Mouse (Mus musculus): ENCODE measurements around the gene Hoxb1.

The Hoxb1 gene

DNA sequence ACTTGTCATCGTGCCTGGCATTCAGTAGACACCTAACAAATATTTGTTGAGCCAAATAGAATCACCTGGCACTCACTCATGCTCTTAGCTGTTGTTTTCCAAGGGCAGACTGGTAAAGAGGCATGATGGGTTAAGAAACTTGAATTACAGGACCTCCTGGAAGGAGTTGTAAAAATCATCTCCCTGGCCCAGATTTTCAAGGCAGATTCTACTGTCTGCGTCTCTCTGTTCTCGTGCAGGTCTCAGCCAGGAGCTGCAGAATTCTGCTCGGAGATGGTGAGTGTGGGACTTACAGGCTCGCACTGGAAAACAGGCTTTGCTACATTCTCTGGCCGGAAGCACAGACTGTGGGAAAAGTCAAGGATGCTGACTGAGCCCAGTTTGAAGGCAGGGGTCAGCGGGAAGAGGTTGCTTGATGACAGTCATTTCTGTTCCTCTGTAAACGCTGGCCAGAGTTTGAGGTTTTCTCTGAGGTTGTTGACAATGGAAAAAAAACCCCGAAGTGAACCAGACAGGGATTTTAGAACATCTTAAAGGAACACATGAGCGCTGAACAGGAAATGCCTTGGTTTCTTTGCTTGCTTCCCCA, 38.6 kb downstream of the Hoxb1 start:
- DNase-seq (ENCODE audit: low spot score in 2 of 2), result no peak

DNA sequence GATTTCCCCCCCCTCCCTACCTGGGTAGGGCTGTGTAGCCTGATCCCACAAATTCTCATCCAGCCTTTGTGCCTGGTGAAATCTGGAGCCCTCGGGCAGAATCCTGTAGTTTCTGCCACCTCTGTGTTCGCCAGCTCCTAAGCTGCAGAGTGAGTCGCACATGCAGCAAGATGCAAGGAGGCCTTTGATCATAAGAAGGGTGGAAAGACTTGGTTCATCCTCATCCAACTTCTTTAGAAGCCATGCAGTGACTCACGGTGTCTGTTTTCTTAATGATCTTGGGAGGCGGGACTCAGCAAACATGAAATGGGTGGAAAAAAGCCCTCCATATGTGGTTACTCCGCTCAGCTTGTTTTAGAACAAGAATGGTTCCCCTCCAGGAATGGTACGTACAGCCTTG, 39.3 kb downstream of the Hoxb1 start:
- no peak for DNase-seq (ENCODE audit: low spot score in 2 of 2)

DNA sequence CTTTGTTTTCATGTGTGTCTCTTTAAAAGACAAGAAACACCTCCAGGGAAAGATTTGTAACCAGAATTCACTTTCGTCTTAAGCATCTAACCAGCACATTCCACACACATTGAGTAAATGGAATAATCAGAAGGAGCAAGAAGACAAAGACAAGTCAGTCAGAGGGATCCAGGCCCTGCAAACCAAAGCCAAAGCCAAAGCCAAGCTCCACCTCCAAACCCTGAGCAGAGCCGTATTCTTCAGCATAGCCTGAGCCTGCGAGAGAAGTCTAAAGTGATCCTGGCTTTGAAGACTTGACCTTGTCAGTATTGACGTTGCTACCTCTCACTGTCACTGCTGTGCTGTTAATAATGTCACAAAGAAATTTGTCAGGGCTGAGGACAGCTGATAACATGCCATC, 40.0 kb downstream of the Hoxb1 start:
- DNase-seq (ENCODE audit: low spot score in 2 of 2), result no peak

GRCm38 (mm10) chr11:96407191-96408072, 41.9 kb downstream of the Hoxb1 start:
- peak; percentile 29 to 30 for DNase-seq (ENCODE audit: low spot score in 2 of 2)

- no peak for DNase-seq (ENCODE audit: low spot score in 2 of 2)
Measured at GRCm38 (mm10) chr11:96408234-96409010, 42.9 kb downstream of the Hoxb1 start.

DNA sequence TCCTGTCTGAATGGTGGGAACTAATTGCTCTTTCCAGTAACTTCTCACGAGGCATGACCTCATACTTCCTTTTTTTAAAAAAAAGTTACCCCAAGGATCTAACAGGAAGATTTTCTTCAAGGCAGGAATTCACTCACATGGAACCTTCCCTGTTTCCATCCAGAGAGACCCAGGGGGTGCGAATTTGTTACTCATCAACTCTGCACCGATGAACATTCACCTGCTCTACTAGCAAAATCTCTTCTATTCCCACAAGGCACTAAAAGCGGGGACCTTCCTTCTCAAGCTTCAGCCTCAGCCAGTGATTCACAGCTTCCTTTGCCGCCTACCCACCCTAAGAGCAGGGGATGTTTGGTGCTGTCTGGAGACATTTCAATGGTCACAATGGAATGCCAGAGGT, 45.5 kb downstream of the Hoxb1 start:
- DNase-seq (ENCODE audit: low spot score in 2 of 2), result no peak

DNA sequence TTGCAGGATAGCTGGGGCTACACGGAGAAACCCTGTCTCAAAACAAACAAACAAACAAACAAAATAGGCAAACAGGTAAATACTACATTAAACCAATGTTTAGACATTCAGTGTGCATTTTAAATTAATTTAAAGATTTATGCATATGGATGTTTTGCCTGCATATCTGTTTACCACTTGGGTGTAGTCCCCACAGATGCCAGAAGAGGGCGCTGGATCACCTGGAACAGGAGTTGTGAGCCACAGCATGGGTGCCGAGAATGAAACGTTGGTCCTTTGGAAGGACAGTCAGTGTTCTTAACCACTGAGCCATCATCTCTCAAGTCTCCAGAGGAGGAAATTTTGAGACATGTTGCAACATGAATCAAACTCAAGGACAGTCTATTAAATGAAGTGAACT, 46.4 kb downstream of the Hoxb1 start:
- no peak for DNase-seq (ENCODE audit: low spot score in 2 of 2)

- DNase-seq (ENCODE audit: low spot score in 2 of 2), result no peak
Measured at GRCm38 (mm10) chr11:96412941-96413491, 47.5 kb downstream of the Hoxb1 start.

- peak; percentile 23 to 27 for DNase-seq (ENCODE audit: low spot score in 2 of 2)
Measured at GRCm38 (mm10) chr11:96413527-96413926, 48.0 kb downstream of the Hoxb1 start.

DNA sequence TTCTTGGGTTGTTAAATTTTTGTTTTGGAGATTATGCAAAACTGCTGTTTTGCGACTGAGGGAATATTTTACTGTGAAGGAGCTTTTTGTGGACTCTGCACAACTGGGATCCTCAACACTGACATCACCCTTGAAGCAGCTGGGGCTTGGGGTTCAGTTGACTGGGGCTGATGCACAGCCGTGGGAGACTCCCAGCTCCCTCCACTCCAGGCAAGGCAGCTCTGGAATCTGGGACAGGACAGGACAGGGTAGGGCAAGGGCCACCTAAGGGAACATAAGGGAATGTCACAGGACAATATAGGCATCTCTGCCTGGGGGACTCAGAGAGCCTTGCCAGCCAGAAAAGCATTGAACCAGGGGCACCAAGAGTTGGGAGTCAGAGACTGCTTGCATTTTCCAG, 48.5 kb downstream of the Hoxb1 start:
- no peak for DNase-seq (ENCODE audit: low spot score in 2 of 2)

All from right cerebral cortex, adult 2 months (tissue).